In genomic region chr2:77436241-77436759, GRCm38 (mm10) we compare ENCODE assay signal across 28 mouse cellular contexts.
DNase-seq lines count a peak whose midpoint lies in the region; ATAC-seq and TF ChIP-seq lines count a peak whose summit lies in the region.
"Had no signal": no experiment of that assay in that cellular context is flagged by ENCODE, and none has a peak within 500 bp of the region (broad histone marks: within the 10 kb centered on the region; RNA-seq: fewer than 3 reads in every experiment).

No protein-coding gene starts in this region.

- no peaks in the 10 kb centered on the region for H3K27me3 ChIP-seq in midbrain, postnatal 0 days (ENCODE audit: insufficient read depth, low read length)
- H3K27me3 ChIP-seq: forebrain, embryonic 13.5 days; kidney, embryonic 15.5 days; liver, embryonic 15.5 days; lung, embryonic 15.5 days; neural tube, embryonic 13.5 days had no signal

- H3K9ac ChIP-seq in midbrain, postnatal 0 days (replicated peaks; ENCODE audit: low read length, poor library complexity, severe bottlenecking): no peak overlapping the region
- H3K9ac ChIP-seq: forebrain, embryonic 13.5 days; kidney, embryonic 15.5 days; liver, embryonic 15.5 days; lung, embryonic 15.5 days; neural tube, embryonic 13.5 days had no signal

- ATAC-seq in midbrain, postnatal 0 days (ENCODE audit: low FRiP score): no peak
- ATAC-seq: forebrain, embryonic 13.5 days had no signal

- WGBS in midbrain, postnatal 0 days: 38% methylated on average over 9 of the region's 9 CpGs

- intact Hi-C loops in left cerebral cortex, postnatal 4 days (cut with DNase I): no loop called here
- intact Hi-C loops in left cerebral cortex, postnatal 25 days (cut with DNase I): no loop called here

- DNase-seq in embryo, embryonic 10 days (ENCODE audit: low spot score): peak; percentile 8
- DNase-seq in embryo, embryonic 10.5 days (ENCODE audit: low spot score): no peak
- DNase-seq in left cerebral cortex, postnatal 4 days: peak; percentile 14
- no peak for DNase-seq in left cerebral cortex, postnatal 25 days (ENCODE audit: low spot score in 2 of 2)
- peak; percentile 53 for DNase-seq in brain, adult 2 months (ENCODE audit: low read depth, low spot score)
- peak; percentile 40 for DNase-seq in midbrain, postnatal 0 days (ENCODE audit: low spot score)
- DNase-seq in left cerebral cortex, adult 11 months (ENCODE audit: low spot score): no peak
- DNase-seq: adrenal gland, postnatal 36 days; cerebellum, adult 11-12 months; cerebellum, postnatal 14 days; gastrocnemius, postnatal 14 days; heart, adult 11 months; kidney, adult 11 months; kidney, postnatal 36 days; layer of hippocampus, adult 9-11 months; liver; thymus, adult 18-20 months; thymus, postnatal 36 days had no signal

- TF ChIP-seq CTCF in midbrain, postnatal 0 days (IDR thresholded peaks at IDR 0.05): no peak

- no peaks in the 10 kb centered on the region for H3K36me3 ChIP-seq in midbrain, postnatal 0 days (ENCODE audit: insufficient read depth, low read length)
- H3K36me3 ChIP-seq: kidney, embryonic 15.5 days; limb, embryonic 10.5 days; liver, embryonic 15.5 days; lung, embryonic 15.5 days; neural tube, embryonic 13.5 days had no signal

- no peak overlapping the region for H3K4me2 ChIP-seq in midbrain, postnatal 0 days (ENCODE audit: low read depth, low read length, poor library complexity, severe bottlenecking)
- H3K4me2 ChIP-seq: forebrain, embryonic 13.5 days; heart, embryonic 11.5 days; kidney, embryonic 15.5 days; liver, embryonic 15.5 days; lung, embryonic 15.5 days; neural tube, embryonic 13.5 days had no signal

- no peaks in the 10 kb centered on the region; the same call in 1 of the 2 replicates for H3K4me1 ChIP-seq in midbrain, postnatal 0 days (ENCODE audit: insufficient read depth, low read length)
- H3K4me1 ChIP-seq: liver, embryonic 15.5 days; lung, embryonic 15.5 days; neural tube, embryonic 13.5 days had no signal

- no peak overlapping the region for H3K4me3 ChIP-seq in midbrain, postnatal 0 days (ENCODE audit: low read depth, low read length)
- H3K4me3 ChIP-seq: forebrain, embryonic 13.5 days; kidney, embryonic 15.5 days; left cerebral cortex, adult 2 months; limb, embryonic 10.5 days; liver, embryonic 15.5 days; lung, embryonic 15.5 days; myocyte; neural tube, embryonic 13.5 days had no signal

- H3K27ac ChIP-seq in midbrain, postnatal 0 days (ENCODE audit: low read depth, low read length): no peak overlapping the region
- H3K27ac ChIP-seq: forebrain, embryonic 13.5 days; kidney, embryonic 15.5 days; left cerebral cortex, adult 2 months; limb, embryonic 10.5 days; liver, embryonic 15.5 days; lung, embryonic 15.5 days; macrophage; neural tube, embryonic 13.5 days had no signal

- H3K9me3 ChIP-seq in midbrain, postnatal 0 days (ENCODE audit: low read length): no peaks in the 10 kb centered on the region
- H3K9me3 ChIP-seq: forebrain, embryonic 13.5 days; kidney, embryonic 15.5 days; limb, embryonic 10.5 days; liver, embryonic 15.5 days; lung, embryonic 15.5 days; neural tube, embryonic 13.5 days had no signal

Comparison
In these comparisons a context has a peak if more than half of its experiments do, and no peak if none do; other contexts are left out.
1. DNase-seq: peak in embryo, embryonic 10 days (single experiment), left cerebral cortex, postnatal 4 days (single experiment), brain, adult 2 months (single experiment) and midbrain, postnatal 0 days (single experiment); none in embryo, embryonic 10.5 days (single experiment), left cerebral cortex, postnatal 25 days (0 of 2) and left cerebral cortex, adult 11 months (single experiment).